Mouse (Mus musculus) CH12.LX (cell line): Measurements from ENCODE around the gene Olfml1. TPM values are rescaled to one million over a fixed set of nuclear protein-coding genes. Genes with fewer than 3 reads are reported as not detected.

Experiments used
- DNase-seq: peaks from one replicate; pipeline ENCODE4 v3.0.0-alpha.2; 2013; ENCODE audit errors: extremely low read depth
- H3K27ac ChIP-seq: 2 replicates; pipeline ENCODE4 v1.5.1; 2012; ENCODE audit warnings: low read depth, mild to moderate bottlenecking, control low read depth, moderate library complexity; ENCODE audit not compliant: insufficient read depth
- H3K27me3 ChIP-seq: replicated peaks from 2 replicates; pipeline ENCODE3; 2012; ENCODE audit warnings: inconsistent platforms
- H3K36me3 ChIP-seq, 2 experiments: replicated peaks in 1 of 2; 2 replicates each; pipeline versions ENCODE3 to v1.6.1; 2012; ENCODE audit warnings: inconsistent platforms in 1 of 2, low read length in 1 of 2, mild to moderate bottlenecking in 1 of 2, mixed read lengths in 1 of 2, moderate library complexity in 1 of 2; ENCODE audit not compliant: control insufficient read depth in 1 of 2, insufficient read depth in 1 of 2
- H3K4me1 ChIP-seq, 2 experiments: 2 replicates each; pipeline ENCODE4 v1.6.1; 2012; ENCODE audit warnings: inconsistent platforms in 1 of 2, moderate library complexity in 1 of 2; ENCODE audit not compliant: insufficient read depth in 2 of 2, control insufficient read depth in 1 of 2
- H3K4me2 ChIP-seq: 2 replicates; pipeline ENCODE4 v1.6.1; 2012; ENCODE audit warnings: low read depth, mild to moderate bottlenecking, control low read depth; ENCODE audit not compliant: poor library complexity, insufficient read depth, severe bottlenecking
- H3K4me3 ChIP-seq, 3 experiments: fragments of 150-350 bp in 1 of 3; sonication (generic) in 1 of 3; replicated peaks in 1 of 3; 2 replicates each; pipeline versions ENCODE3 to v1.5.1; 2011 to 2012; ENCODE audit warnings: low read depth in 2 of 3, low read length in 2 of 3, mild to moderate bottlenecking in 2 of 3, moderate library complexity in 2 of 3, control low read depth in 1 of 3, improper control_type of control experiment in 1 of 3, inconsistent platforms in 1 of 3, mixed read lengths in 1 of 3; ENCODE audit not compliant: poor library complexity in 1 of 3
- H3K79me2 ChIP-seq: replicated peaks from 2 replicates; pipeline ENCODE4 v1.6.1; 2012; ENCODE audit warnings: mild to moderate bottlenecking, moderate library complexity; ENCODE audit not compliant: control insufficient read depth, poor library complexity, insufficient read depth, severe bottlenecking; ENCODE audit errors: extremely low read depth
- H3K9ac ChIP-seq: 2 replicates; pipeline ENCODE4 v1.6.1; 2012; ENCODE audit warnings: low read depth, mild to moderate bottlenecking, control low read depth, moderate library complexity; ENCODE audit not compliant: insufficient read depth
- H3K9me3 ChIP-seq: replicated peaks from 2 replicates; pipeline ENCODE3; 2012; ENCODE audit warnings: low read length, inconsistent platforms, mixed read lengths
- CHD1 ChIP-seq: IDR thresholded peaks from 2 replicates; pipeline ENCODE4 v1.6.1; 2012; ENCODE audit warnings: low read depth, low read length, improper control_type of control experiment, inconsistent platforms
- CHD2 ChIP-seq: IDR thresholded peaks from 2 replicates; pipeline ENCODE4 v1.6.1; 2011; ENCODE audit warnings: low read length, improper control_type of control experiment
- CTCF ChIP-seq, 2 experiments: IDR thresholded peaks in 1 of 2; conservative IDR thresholded peaks in 1 of 2; 2 replicates each; pipeline ENCODE4 v1.5.1; 2011 to 2012; ENCODE audit warnings: low read depth in 2 of 2, low read length in 2 of 2, improper control_type of control experiment in 1 of 2, inconsistent platforms in 1 of 2, mild to moderate bottlenecking in 1 of 2, moderate library complexity in 1 of 2
- E2F4 ChIP-seq: IDR thresholded peaks from 2 replicates; pipeline ENCODE4 v1.6.1; 2011; ENCODE audit warnings: low read depth, low read length, improper control_type of control experiment; ENCODE audit not compliant: insufficient replicate concordance
- EP300 ChIP-seq: IDR thresholded peaks from 2 replicates; pipeline ENCODE4 v1.6.1; 2011; ENCODE audit warnings: low read length, improper control_type of control experiment
- ETS1 ChIP-seq: conservative IDR thresholded peaks from 2 replicates; pipeline ENCODE4 v1.6.1; 2012; ENCODE audit warnings: low read depth, mild to moderate bottlenecking, inconsistent platforms, low read length, improper control_type of control experiment, moderate library complexity
- GABPA ChIP-seq: IDR thresholded peaks from 2 replicates; pipeline ENCODE4 v1.6.1; 2012; ENCODE audit warnings: low read depth, low read length, improper control_type of control experiment, inconsistent platforms; ENCODE audit not compliant: insufficient replicate concordance
- HCFC1 ChIP-seq: IDR thresholded peaks from 2 replicates; pipeline ENCODE4 v1.6.1; 2012; ENCODE audit warnings: low read depth, mild to moderate bottlenecking, inconsistent platforms, low read length, improper control_type of control experiment
- IRF4 ChIP-seq: IDR thresholded peaks from 2 replicates; pipeline ENCODE4 v1.6.1; 2014; ENCODE audit warnings: low read depth, mild to moderate bottlenecking, inconsistent platforms, low read length, improper control_type of control experiment
- JUN ChIP-seq: IDR thresholded peaks from 2 replicates; pipeline ENCODE4 v1.6.1; 2011; ENCODE audit warnings: low read depth, mild to moderate bottlenecking, low read length, improper control_type of control experiment, moderate library complexity; ENCODE audit not compliant: insufficient read depth
- JUND ChIP-seq: conservative IDR thresholded peaks from 2 replicates; pipeline ENCODE4 v1.6.1; 2011; ENCODE audit warnings: low read depth, low read length, improper control_type of control experiment
- KAT2A ChIP-seq: IDR thresholded peaks from 2 replicates; pipeline ENCODE4 v1.6.1; 2012; ENCODE audit warnings: low read length, improper control_type of control experiment, inconsistent platforms; ENCODE audit not compliant: insufficient replicate concordance
- MAZ ChIP-seq: IDR thresholded peaks from 2 replicates; pipeline ENCODE4 v1.6.1; 2012; ENCODE audit warnings: low read depth, mild to moderate bottlenecking, inconsistent platforms, low read length, improper control_type of control experiment, moderate library complexity
- MEF2A ChIP-seq: IDR thresholded peaks from 2 replicates; pipeline ENCODE4 v1.6.1; 2014; ENCODE audit warnings: low read depth, mild to moderate bottlenecking, inconsistent platforms, low read length, improper control_type of control experiment, borderline replicate concordance
- MXI1 ChIP-seq: IDR thresholded peaks from 2 replicates; pipeline ENCODE4 v1.6.1; 2011; ENCODE audit warnings: mild to moderate bottlenecking, low read depth, low read length, improper control_type of control experiment
- MYC ChIP-seq: IDR thresholded peaks from 2 replicates; pipeline ENCODE4 v1.6.1; 2011; ENCODE audit warnings: low read depth, mild to moderate bottlenecking, improper control_type of control experiment, low read length
- NELFE ChIP-seq: IDR thresholded peaks from 2 replicates; pipeline ENCODE4 v1.6.1; 2011; ENCODE audit warnings: low read depth, low read length, improper control_type of control experiment
- NRF1 ChIP-seq: IDR thresholded peaks from 2 replicates; pipeline ENCODE4 v1.6.1; 2014; ENCODE audit warnings: low read depth, mild to moderate bottlenecking, inconsistent platforms, low read length, improper control_type of control experiment, moderate library complexity
- PAX5 ChIP-seq: IDR thresholded peaks from 2 replicates; pipeline ENCODE4 v1.6.1; 2012; ENCODE audit warnings: low read length, inconsistent platforms, mixed read lengths
- POLR2A ChIP-seq: IDR thresholded peaks from 2 replicates; pipeline ENCODE4 v1.6.1; 2011; ENCODE audit warnings: low read depth, mild to moderate bottlenecking, improper control_type of control experiment, low read length
- POLR2AphosphoS2 ChIP-seq: IDR thresholded peaks from 2 replicates; pipeline ENCODE4 v1.6.1; 2011; ENCODE audit warnings: low read depth, low read length, improper control_type of control experiment
- RAD21 ChIP-seq: IDR thresholded peaks from 2 replicates; pipeline ENCODE4 v1.6.1; 2011; ENCODE audit warnings: low read depth, mild to moderate bottlenecking, low read length, improper control_type of control experiment, moderate library complexity
- RCOR1 ChIP-seq: conservative IDR thresholded peaks from 2 replicates; pipeline ENCODE4 v1.6.1; 2012; ENCODE audit warnings: low read depth, mild to moderate bottlenecking, inconsistent platforms, low read length, improper control_type of control experiment
- SIN3A ChIP-seq: IDR thresholded peaks from 2 replicates; pipeline ENCODE4 v1.6.1; 2012; ENCODE audit warnings: low read length, improper control_type of control experiment, inconsistent platforms
- SMC3 ChIP-seq: IDR thresholded peaks from 2 replicates; pipeline ENCODE4 v1.6.1; 2011; ENCODE audit warnings: low read depth, low read length, improper control_type of control experiment
- TBP ChIP-seq: conservative IDR thresholded peaks from 2 replicates; pipeline ENCODE4 v1.6.1; 2011; ENCODE audit warnings: low read depth, low read length, improper control_type of control experiment
- TCF12 ChIP-seq: IDR thresholded peaks from 2 replicates; pipeline ENCODE4 v1.6.1; 2014; ENCODE audit warnings: low read depth, mild to moderate bottlenecking, inconsistent platforms, low read length, improper control_type of control experiment
- UBTF ChIP-seq: IDR thresholded peaks from 2 replicates; pipeline ENCODE4 v1.6.1; 2012; ENCODE audit warnings: low read depth, mild to moderate bottlenecking, inconsistent platforms, low read length, improper control_type of control experiment, moderate library complexity
- USF1 ChIP-seq: IDR thresholded peaks from 2 replicates; pipeline ENCODE4 v1.6.1; 2014; ENCODE audit warnings: low read depth, mild to moderate bottlenecking, inconsistent platforms, low read length, improper control_type of control experiment
- ZC3H11A ChIP-seq: IDR thresholded peaks from 2 replicates; pipeline ENCODE4 v1.6.1; 2012; ENCODE audit warnings: low read depth, mild to moderate bottlenecking, inconsistent platforms, low read length, improper control_type of control experiment
- ZKSCAN1 ChIP-seq: IDR thresholded peaks from 2 replicates; pipeline ENCODE4 v1.6.1; 2012; ENCODE audit warnings: low read depth, inconsistent platforms, low read length, improper control_type of control experiment, borderline replicate concordance
- ZMIZ1 ChIP-seq: IDR thresholded peaks from 2 replicates; pipeline ENCODE4 v1.6.1; 2012; ENCODE audit warnings: low read depth, mild to moderate bottlenecking, inconsistent platforms, low read length, improper control_type of control experiment
- dilution Hi-C: fragments of 300-500 bp; cut with MboI; formaldehyde crosslinking; loops from 2 replicates; pipeline ENCODE4 v1.14.3; 2020; ENCODE audit warnings: low sequenced_read_pairs; ENCODE audit not compliant: extremely low pct_unique_long_range_greater_than_20kb, extremely low pct_ligation_motif_present
- in situ Hi-C: fragments of 300-500 bp; cut with MboI; formaldehyde crosslinking; loops from 3 replicates; pipeline ENCODE4 v1.14.3; 2019; ENCODE audit warnings: low sequenced_read_pairs, low pct_ligation_motif_present, low pct_unique_long_range_greater_than_20kb, mixed read lengths
- polyA plus RNA-seq: library from polyadenylated mRNA; unstranded; fragments of >175 nt; gene quantifications from 2 replicates; pipeline ENCODE4 v1.2.1, GENCODE M21; 2012; ENCODE audit warnings: low read depth; ENCODE audit not compliant: insufficient read length
- total RNA-seq, 2 experiments: library from RNA; depleted of rRNA; stranded (reverse); fragments of 300-350 nt in 1 of 2; fragments of >200 nt in 1 of 2; gene quantifications; 2 replicates each; pipeline ENCODE4 v1.2.3; 2012 to 2014

Olfml1 gene
- total and polyA plus RNA-seq, 3 experiments = not detected

DNA sequence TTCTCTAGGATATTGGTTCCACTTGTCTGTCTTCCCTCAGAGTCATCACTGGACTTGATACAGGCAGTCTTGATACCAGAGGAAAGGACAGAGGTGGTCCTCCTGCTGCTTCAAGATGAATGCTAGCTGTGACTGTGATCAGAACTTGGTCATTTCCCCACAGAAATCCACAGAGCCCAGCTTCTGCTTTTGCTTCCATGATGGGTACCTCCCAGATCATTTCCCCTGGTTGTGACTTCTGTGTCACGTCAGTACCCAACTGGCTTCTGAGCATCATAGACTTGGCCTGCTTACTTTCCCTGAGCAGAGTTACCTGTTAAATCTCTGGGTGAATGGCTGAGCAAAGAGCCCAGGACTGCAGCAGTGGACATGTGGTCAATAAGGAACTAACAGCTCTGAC is 40.5 kb downstream of the Olfml1 start:
- Histone ChIP-seq H3K27ac (0 out of 2 replicates have a peak overlapping the region, but pooled peaks have one; percentile 24), H3K27me3 (no peaks in the 10 kb centered on the region), H3K4me1 (peaks cover 49 to 95% of the 10 kb centered on the region in 2 experiments), H3K79me2 (peaks cover 62% of the 10 kb centered on the region), H3K36me3 (peaks cover 21 to 66% of the 10 kb centered on the region in 2 experiments), H3K4me3 (no peak overlapping the region), H3K4me2 (no peak overlapping the region), H3K9ac (no peak overlapping the region), H3K9me3 (no peaks in the 10 kb centered on the region)
- in situ Hi-C loops = no loop called here
- no peak for TF ChIP-seq IRF4
- TF ChIP-seq MXI1 = no peak
- TF ChIP-seq USF1 = no peak
- dilution Hi-C loops = no loop called here
- no peak for DNase-seq

DNA sequence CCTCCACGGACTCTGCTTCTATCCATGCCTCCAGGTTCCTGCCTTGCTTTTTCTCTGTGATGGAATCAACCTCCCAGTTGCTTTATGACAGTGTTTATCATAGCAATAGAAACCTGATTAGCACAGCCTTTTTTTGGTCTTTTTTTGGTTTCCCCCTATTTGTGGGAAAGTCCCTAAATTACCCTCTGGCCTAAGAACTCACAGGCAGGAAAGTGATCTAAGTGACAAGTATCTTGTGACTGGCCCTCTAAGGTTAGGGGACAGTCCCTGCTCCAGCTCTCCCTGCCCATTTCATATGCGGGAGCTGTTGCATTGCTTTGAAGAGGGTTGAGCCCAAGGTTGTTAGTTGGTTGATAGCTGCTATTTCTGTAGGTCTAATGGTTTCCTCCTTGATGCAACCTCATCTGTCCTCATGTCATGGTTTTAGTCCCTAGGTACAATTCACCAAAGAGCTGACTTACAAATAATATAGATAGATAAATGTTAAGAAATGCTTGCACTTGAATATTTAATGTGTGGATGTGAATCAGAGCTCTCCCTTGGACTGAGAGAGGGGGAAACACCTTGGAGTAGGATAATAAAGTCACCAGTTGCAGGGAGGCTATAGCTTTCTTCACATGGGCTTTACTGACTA is 42.5 kb downstream of the Olfml1 start:
- Histone ChIP-seq H3K4me1 (peaks cover 36 to 90% of the 10 kb centered on the region in 2 experiments), H3K4me3 (no peak overlapping the region), H3K4me2 (peak overlapping the region; percentile 67), H3K27ac (peak overlapping the region; percentile 98), H3K9ac (peak overlapping the region; percentile 44), H3K36me3 (peaks cover 17 to 66% of the 10 kb centered on the region in 2 experiments), H3K79me2 (peaks cover 55% of the 10 kb centered on the region), H3K9me3 (no peaks in the 10 kb centered on the region), H3K27me3 (no peaks in the 10 kb centered on the region)
- peak; percentile 95 for DNase-seq
- in situ Hi-C loops = no loop called here
- dilution Hi-C loops = no loop called here
- TF ChIP-seq IRF4 (peak; percentile 93), MYC (peak; percentile 58; the same call in 1 of the 2 replicates), CTCF (conservative IDR thresholded peaks at IDR 0.05 in 1 of 2, IDR thresholded peaks at IDR 0.05 in 1 of 2; ENCODE audit: low read depth in 2 of 2, low read length in 2 of 2) (no peak), MEF2A (peak; percentile 97), NRF1 (no peak), POLR2A (peak; percentile 25; the same call in 1 of the 2 replicates), GABPA (no peak), MAZ (peak; percentile 74), PAX5 (no peak), HCFC1 (0 out of 2 replicates have a peak, but pooled peaks have one; percentile 24), ZC3H11A (no peak), SMC3 (peak; percentile 12), CHD2 (peak; percentile 77), JUN (peak; percentile 75; the same call in 1 of the 2 replicates), ZKSCAN1 (0 out of 2 replicates have a peak, but pooled peaks have one; percentile 17), ETS1 (peak; percentile 86), EP300 (peak; percentile 94), RCOR1 (peak; percentile 93), CHD1 (peak; percentile 78; the same call in 1 of the 2 replicates), TBP (no peak), NELFE (no peak), ZMIZ1 (no peak), SIN3A (peak; percentile 72), KAT2A (no peak), E2F4 (no peak), POLR2AphosphoS2 (no peak), TCF12 (peak; percentile 90), RAD21 (peak; percentile 18), UBTF (no peak), USF1 (no peak), JUND (peak; percentile 79)
